Mouse (Mus musculus) neural tube, embryonic 10.5 days (tissue): Measurements from ENCODE around the gene Atxn7.
"Not testable (repeated sequence)": the region's sequence is repeated elsewhere in the genome, so short reads cannot be mapped to it uniquely, and the experiment has no call there.

Source experiments
- DNase-seq: peaks from one replicate; pipeline ENCODE4 v3.0.0-alpha.2; 2017; ENCODE audit warnings: low spot score; ENCODE audit errors: extremely low spot score

Gene Atxn7

DNA sequence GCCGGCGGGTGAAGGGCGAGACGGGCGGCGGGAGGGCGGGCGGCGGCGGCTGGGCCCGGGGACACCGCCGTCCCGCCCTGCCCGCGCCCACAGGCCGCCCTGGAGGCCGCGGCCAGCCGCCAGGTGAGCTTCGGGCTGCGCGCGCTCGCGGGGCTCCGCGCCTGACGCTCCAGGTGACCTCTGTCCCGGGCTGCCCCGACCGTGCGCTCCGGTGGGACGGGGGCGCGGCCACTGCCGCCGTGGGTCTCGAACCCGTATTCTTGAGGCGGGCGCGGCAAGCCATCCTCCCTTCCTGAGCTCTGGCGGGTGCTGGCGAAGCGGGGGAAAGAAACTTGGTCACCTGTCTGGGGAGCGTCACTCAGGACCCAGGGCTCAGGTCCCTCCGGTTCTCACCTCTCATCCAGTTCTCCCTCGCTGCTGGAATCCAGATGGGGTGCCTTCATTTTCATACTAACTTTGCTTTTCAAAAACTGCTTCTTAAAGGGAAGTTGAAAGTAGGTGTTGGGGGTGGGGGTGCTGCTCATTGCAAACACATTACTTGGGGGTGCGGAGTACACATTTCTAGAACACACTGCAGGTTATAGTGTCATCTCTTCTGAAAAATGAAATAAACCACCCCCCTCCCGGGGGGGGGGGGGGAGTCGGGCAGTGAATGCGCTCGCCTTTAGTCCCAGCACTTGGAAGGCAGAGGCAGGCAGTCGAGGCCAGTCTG, at the start of gene Atxn7, which contains the start of gene Thoc7:
TSS of gene Atxn7 (plus strand) at position 40 of the 712 bp plus-strand sequence.
TSS of gene Thoc7 (minus strand) at position 452 of the 712 bp plus-strand sequence.
- DNase-seq: peak; percentile 71

DNA sequence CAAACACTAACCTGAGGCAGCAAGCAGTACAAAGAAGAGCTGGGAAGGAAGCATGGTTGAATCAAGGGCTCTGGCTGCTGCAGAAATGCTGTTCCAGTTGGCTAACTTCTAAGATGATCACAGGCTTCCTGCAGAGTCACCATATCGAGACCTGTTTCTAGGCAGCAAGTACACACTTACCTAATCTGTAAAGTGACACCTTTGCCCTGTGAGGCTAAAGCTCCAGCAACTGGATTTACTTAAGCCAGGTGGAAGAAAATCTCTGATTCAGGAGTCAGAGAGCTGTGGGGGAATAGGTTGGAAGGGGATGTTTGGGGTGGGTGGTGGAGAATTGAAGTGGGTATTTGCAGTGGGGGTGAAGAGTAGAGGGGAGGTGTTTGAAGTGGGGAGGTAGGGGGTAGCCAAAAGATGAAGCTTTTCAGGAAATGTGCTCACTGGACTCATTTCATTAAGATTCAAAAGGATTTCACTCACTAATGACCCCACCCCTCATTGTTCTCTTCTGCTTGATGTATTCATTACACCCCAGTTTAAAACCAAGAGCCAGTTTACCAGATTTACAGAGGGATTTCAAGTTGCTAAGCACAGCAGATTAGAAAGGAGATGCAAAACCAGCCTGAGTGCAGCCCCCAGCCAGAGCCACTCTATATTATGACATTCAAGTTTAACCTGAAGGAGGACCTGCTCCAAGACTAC, 46.7 kb upstream of the Atxn7 start, which contains the start of gene Gm281:
TSS of gene Gm281 (minus strand) at position 92 of the 696 bp plus-strand sequence.
- no peak for DNase-seq

DNA sequence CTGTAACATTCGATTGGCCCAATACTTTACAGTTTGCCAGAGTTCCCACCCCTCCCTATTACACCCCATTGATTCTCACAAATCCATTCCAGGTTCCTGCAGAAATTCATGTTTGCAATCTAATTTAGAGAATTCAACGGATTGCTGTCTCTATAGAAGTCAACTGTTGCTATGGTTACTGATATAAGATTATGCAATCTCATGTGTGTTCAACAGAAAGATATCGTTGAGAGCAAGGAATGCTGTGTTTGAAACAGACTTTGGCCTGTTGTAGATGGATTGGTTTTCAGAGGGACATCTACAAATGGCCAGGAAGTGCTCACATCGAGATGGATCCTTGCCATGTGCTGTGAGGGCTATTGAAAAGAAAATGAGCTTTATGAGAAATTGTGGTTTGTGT, 46.0 kb upstream of the Atxn7 start:
- DNase-seq: no peak

DNA sequence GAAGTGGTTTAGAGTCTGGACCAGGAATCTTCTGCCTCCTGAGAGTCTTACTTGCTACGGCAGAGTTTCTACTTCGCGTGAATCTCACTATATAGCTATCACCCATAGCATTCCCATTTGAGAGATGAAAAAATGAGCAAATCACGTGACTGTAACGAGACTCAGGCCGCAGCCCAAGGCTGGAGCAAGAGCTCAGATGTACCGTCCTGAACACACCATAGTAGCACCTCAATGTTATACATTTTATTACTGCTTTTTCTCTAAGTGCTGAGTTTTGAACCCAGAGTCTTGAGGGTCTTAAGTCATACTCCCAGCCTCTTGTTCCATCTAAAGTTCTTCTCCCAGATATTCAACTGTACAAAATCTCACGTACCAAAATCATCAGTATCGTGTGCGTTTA, 44.0 kb upstream of the Atxn7 start:
- DNase-seq: no peak

DNA sequence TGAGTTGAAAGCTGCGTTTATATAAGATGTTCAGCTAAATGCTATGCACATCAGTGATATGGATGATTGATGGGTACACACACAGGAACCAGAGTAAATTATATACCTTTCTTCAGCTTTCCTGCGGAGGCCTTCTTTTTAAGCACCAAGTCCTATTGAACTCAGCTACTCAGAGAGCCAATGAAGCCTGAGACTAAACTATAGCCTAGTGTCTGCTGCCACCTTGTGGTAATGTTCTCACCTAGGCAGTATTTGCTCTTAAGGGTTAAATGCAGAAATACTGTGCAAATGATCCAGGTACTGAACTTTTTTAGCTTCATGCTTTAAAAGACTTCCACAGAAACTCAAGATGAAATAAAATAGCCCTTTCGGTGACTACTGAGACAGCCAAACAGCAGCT, 43.6 kb upstream of the Atxn7 start:
- peak; percentile 56 for DNase-seq

DNA sequence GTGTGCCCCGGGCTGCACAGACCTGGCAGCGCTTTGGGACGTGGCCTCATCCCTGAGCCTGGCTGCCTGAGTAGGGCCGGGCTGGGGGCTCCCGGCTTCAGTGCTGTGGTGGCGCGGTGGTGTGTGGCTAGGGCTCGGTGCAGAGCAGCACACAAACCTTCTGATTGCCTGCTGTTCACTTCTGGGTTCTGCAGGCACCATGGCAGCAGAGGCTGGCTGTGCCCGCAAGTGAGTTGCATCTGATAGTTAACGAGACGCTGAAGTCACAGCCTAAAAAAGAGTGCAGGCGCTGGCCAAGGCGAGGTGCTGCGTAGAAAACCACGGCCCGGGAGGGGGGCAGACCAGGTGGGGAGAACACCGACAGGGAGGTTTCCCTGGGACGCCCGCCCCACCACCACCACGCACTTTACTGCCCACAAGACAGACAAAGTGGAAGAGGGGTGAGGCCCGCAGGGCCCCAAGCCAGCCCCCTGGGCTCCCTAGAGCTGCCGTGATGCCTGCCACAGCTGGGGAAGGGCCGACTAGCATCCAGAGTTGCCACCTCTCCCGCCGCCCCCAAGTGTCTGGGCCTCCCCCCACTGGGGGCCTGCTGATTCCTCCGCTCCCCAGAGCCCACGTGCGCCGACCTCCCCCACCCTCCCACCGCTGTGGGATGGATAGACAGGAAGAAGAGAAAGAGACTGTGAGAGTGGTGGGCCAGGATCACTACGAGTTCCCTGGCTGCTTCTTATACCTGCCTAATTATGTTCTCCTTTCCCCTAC, 27.8 kb upstream of the Atxn7 start:
- peak; percentile 27 for DNase-seq

DNA sequence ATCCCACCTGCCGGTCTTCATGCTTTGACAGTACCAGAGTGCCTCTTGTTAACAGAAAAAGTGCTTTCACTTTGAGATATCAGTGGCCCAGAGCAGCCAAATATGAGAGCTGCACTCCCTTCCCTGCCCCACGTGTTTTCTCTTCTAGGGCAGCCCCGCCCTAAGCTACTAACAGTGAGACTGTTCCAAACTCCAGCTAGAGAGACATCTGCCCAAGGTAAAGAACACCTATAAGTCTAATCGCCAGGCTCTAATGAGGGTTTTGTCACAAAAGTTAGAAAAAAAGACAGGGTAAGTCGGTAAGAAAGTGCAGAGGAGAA, 27.2 kb upstream of the Atxn7 start:
- DNase-seq: no peak

DNA sequence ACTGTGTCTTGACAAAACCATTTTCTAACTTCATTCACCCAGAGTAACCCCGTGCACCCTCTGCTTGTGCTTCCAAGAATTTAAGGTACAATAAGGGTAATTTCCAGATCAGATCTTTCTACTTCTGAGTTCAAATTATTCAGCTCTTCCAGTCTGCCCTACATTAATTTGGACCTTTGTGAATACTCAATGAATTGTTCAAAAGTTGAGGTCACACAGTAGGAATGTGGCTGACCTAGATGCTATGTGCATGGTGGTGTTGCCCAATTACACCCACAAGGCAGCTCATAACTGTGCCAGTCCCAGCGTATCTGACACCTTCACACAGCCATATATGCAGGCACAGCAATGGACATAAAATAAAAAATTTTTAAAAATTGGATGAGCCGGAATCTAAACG, 16.6 kb upstream of the Atxn7 start:
- DNase-seq: no peak

DNA sequence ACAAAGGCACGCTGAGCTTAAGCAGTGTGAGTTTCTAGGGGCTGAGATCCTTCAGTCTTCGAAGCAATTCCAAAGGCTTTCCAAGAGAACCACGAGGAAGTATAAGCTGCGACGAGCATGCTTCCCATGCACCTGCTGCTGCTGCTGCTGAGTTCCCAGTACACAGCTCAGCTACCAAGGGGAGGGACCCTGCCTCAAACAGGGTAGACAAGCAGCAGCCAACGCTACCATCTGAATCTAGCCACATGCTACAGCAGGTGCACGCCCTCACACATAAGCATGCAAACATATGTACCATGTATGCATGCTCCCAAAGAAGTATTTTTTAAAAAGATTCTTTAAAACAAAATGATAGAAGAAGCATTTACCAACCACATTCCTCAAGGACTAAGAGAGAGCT, 12.9 kb upstream of the Atxn7 start:
- no peak for DNase-seq

DNA sequence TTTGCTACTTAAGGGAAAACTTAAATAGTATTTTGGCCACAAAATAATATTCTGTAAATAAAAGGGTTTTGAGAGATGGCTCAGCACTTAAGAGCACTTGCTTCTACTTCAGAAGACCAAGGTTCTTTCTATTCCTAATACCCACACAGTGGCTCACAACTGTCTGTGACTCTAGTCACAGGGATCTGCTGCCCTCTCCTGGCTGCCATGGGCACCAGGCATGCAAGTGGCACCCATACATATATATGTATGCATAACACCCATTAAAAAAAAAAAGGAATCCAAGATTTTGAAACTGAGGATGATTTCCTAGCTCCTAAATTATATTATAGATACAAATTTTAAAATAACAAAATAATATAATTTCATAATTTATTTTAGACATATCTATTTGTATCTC, 10.8 kb upstream of the Atxn7 start:
- DNase-seq: no peak

DNA sequence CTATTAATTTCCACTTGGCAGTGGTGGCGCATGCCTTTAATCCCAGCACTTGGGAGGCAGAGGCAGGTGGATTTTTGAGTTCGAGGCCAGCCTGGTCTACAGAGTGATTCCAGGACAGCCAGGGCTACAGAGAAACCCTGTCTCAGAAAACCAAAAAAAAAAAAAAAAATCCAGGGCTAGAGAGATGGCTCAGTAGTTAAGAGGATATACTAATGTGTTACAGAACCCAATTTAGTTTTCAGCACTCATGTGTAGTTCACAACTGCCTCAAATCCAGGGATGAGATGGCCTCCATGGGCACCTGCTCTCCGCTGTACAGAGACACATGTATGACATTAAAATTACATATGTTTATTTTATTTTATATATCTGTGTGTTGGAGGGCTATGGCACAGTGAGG, 9.1 kb upstream of the Atxn7 start:
- DNase-seq: not testable (repeated sequence)

DNA sequence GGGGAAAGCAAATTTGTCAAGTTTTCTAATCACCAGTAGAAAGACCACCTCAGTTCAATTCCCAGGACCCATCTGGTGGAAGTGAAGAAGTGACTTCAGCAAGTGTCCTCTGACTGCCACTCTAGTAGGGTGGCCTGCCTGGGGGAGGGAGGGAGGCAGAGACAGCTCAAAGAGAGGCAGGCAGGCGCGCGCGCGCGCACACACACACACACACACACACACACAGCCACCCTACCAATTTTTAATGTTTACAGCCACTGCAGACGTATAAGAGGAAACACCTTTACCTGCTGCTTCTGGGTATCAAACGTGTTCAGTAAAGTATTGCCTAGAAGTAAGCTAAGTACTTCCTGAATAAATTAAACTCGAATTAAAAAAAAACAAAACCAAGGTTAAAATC, 1.2 kb upstream of the Atxn7 start:
- DNase-seq: peak; percentile 56

DNA sequence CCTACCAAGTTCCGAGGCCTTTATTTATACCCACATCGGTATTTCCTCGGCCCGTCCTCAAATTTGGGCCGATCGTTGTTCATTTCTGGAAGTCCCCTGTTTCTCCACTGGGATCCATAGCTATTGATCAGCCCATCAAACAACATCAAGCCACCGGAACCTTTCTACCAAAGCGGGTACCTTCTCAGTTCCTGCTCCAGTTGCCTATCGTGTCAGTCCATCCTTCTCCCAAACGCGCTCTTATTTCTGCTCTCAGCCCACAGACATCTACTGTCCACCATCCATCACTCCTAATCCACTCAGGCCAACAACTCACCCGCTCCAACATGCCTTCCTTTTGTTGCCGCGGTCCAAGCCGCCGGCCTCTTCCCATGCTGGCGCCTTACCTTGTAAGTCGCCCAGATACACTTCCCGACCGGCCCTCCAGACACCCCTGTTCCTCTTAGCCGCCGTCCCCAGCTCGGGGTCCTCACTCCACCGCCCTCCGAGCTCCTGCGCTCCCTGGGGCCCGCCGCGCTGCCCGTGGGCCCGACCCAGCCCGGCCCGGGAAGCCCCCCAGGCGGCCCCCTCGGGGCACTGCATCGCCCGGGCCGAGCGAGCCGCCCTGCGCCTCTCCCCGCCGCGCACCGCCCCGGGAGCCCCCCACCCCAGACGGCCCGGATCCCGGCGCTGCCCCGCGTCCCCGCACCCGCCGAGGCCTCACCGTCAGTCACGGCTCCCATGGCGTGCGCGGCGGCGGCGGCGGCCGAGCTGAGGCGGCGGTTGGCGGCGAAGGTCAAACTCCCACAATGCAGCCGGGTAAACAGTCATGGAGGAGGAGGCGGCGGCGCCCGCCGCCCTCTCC, 536 bp upstream of the Atxn7 start:
- DNase-seq: peak; percentile 76

DNA sequence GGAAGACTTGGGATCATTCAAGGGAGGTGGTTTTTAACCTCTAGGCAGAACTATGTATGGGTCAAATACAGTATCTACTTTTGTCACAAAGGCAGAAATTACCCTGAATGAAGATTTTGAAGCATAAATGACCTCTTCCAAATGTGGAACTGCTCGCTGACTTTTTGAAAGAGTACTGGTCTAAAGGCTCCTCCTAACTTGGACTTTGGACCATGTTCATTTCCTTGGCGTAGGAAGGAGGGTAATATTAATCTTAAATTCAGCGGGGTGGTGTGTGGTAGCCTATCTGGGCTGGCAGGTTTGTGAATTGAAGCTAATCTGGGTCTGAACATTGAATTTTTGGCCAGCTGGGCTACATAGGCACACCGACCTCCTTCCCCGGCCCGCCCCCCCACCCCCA, 1.2 kb downstream of the Atxn7 start:
- no peak for DNase-seq

DNA sequence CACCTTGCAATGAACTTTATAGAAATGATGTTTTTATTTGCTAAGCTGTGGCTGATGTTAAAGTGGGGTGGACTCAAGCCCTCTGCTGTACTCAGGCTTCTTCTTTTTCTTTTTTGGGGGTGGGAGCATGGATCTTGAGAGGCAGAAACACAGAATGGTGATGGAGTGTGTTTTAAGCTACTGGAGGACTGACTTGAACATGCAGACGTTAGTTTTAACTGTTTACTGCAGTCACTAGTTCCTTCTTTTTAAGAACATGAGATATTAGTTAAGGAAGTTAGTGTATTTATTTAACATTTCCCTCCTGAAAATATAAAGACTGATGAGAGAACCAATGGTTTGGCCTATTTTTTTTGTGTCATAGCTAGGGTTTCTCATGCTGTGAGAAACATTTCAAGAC, 2.3 kb downstream of the Atxn7 start:
- no peak for DNase-seq

DNA sequence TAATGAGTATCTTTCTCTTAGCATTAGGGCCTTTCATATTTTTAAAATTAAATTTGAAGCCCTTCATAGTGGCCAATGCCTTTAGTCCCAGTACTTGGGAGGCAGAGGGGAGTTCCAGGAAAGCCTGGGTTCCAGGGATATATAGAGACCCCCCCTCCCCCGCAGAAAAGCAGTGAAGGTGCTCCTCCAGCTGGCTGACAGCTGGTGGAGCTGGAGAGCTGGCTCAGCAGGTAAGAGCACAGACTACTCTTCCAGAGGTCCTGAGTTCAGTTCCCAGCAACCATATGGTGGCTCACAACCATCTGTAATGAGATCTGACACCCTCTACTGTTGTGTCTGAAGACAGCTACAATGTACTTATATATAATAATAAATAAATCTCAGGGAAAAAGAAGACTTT, 6.4 kb downstream of the Atxn7 start:
- DNase-seq: no peak

DNA sequence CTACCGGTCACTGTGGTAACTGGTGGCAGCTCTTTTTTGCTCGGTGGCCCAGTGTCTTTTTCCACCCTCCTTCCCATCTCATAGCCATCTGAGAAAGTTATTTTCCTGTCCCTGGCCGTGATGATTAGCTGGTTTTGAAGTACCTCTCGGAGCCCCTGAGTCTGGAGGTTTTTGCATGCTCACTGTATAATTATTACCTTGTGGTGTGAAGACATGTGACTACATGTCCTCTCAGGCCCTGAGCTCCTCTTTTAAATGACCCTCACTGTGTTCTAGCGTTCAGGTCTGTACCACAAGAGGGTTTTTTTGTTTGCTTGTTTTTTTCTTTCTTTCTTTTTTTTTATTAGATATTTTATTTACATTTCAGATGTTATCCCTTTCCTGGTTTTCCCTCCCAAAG, 7.2 kb downstream of the Atxn7 start:
- no peak for DNase-seq

DNA sequence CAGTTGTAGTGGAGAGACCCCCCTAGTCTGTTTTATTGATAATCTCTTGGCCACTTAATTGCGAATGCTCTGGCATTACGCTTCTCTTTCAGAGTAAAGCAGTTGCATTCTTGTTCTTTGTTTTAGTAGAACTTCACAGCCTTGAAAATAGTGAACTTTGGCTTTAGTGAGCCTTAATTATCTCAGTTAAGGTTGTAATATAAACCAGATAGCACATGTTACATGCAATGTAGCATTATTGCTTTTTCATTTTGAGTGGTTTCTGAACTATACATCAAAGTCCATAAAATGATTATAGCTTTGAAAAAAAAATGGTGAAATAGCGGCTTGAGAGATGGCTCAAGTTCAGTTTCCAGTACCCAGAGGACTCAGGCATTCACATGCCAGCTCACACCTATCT, 9.3 kb downstream of the Atxn7 start:
- no peak for DNase-seq

DNA sequence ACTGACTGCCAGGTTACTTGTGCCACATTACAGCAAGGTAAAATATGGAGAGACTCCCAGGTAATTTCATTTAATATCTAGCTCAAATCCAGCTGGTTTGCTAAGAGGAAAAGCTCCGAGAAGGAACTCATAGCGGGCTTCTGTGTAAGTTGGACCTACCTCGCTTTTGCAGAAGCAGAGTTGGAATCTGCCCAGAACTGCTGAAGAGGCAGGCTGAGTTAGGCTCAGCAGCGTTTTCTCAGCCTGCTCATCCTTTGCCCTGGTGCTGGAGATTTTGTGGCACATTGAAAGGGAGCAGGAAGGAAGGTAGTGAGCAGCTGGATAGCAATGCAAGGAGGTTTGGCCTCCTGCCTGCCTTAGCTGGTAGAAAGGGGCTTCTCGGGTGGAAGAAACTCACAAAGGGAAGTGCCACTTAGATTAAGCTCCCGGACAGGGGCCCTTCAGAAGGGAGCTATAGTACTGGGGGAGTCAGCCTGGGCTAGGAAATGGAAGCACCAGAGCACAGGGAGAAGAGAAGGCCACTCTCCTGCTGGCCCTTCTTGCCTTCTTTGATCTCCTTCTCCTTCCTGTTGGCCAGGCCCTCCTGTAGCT, 10.5 kb downstream of the Atxn7 start:
- no peak for DNase-seq

DNA sequence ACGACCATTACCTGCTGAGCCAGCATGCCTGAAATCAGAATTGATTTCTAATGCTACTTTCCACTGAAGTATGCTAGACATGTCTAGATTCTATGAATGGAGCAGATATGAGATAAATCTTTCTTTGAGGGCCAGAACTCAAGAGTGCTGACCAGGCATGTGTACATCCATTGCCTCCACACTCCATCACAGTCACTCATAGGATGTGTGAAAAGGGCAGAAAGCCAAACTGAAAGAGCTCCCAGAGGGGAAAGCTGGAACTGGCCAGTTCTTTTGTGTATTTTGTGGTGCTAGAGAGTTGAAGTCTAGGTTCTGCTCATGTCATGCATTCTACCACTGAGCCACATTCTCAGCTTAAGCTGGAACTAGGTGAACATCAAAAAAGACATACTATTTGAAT, 16.3 kb downstream of the Atxn7 start:
- DNase-seq: no peak

DNA sequence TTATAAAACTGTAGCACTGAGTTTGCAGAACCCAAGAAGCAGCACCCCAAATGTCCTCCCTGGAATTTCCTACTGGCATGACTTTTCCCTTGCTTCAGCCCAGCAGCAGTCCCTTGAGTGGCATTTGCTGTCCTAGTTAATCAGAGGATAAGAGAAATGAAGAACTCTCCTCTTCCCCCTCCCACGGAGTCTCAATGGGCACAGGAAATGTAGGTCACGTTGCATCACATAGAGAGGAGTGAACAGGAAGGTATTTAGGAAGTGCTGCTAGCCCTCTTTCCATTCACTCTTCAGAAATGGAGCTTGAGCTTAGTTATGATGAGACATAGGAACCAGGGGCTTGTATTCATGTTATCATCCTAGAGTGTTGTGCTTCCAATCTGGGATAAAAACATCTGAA, 20.0 kb downstream of the Atxn7 start:
- no peak for DNase-seq
